Mouse (Mus musculus) myocyte (in vitro differentiated cells): Measurements from ENCODE around the gene Rtp3. TPM values are rescaled to one million over a fixed set of nuclear protein-coding genes. Genes with fewer than 3 reads are reported as not detected.

ENCODE experiments used
- H3K27me3 ChIP-seq: one replicate; pipeline ENCODE4 v1.6.1; 2011; ENCODE audit not compliant: control insufficient read depth, insufficient read depth, insufficient read length
- H3K36me3 ChIP-seq: one replicate; pipeline ENCODE4 v1.6.1; 2011; ENCODE audit not compliant: control insufficient read depth, insufficient read depth
- H3K4me2 ChIP-seq: one replicate; pipeline ENCODE4 v1.6.1; 2011; ENCODE audit warnings: low read depth, control low read depth
- H3K4me3 ChIP-seq: one replicate; pipeline ENCODE4 v1.5.1; 2011; ENCODE audit warnings: mild to moderate bottlenecking, control low read depth, moderate library complexity
- H3K79me2 ChIP-seq: one replicate; pipeline ENCODE4 v1.6.1; 2011; ENCODE audit not compliant: control insufficient read depth, insufficient read depth
- H3ac ChIP-seq: one replicate; pipeline ENCODE4 v1.6.1; 2011; ENCODE audit not compliant: control insufficient read depth, insufficient read length
- CEBPB ChIP-seq: IDR thresholded peaks from 2 replicates; pipeline ENCODE4 v1.6.1; 2011; ENCODE audit warnings: mild to moderate bottlenecking, moderate library complexity; ENCODE audit not compliant: poor library complexity, insufficient read depth, severe bottlenecking
- E2F4 ChIP-seq: IDR thresholded peaks from one replicate; pipeline ENCODE4 v1.6.1; 2011; ENCODE audit warnings: mild to moderate bottlenecking, control low read depth, moderate library complexity; ENCODE audit not compliant: insufficient read depth
- MAX ChIP-seq: IDR thresholded peaks from one replicate; pipeline ENCODE4 v1.6.1; 2011; ENCODE audit warnings: low read depth, mild to moderate bottlenecking, control low read depth
- MYOD1 ChIP-seq, 3 experiments: IDR thresholded peaks; one replicate each; pipeline ENCODE4 v1.6.1; 2011; ENCODE audit warnings: control low read depth in 2 of 3, low read depth in 2 of 3, mild to moderate bottlenecking in 2 of 3, moderate library complexity in 1 of 3; ENCODE audit not compliant: insufficient read length in 2 of 3, control insufficient read depth in 1 of 3
- MYOG ChIP-seq, 3 experiments: IDR thresholded peaks; one replicate each; pipeline ENCODE4 v1.6.1; 2011; ENCODE audit warnings: control low read depth in 2 of 3, low read depth in 2 of 3, mild to moderate bottlenecking in 2 of 3; ENCODE audit not compliant: insufficient read length in 2 of 3, control insufficient read depth in 1 of 3, insufficient read depth in 1 of 3
- POLR2A ChIP-seq: IDR thresholded peaks from one replicate; pipeline ENCODE4 v1.6.1; 2011; ENCODE audit warnings: low read depth, mild to moderate bottlenecking, control low read depth, moderate library complexity; ENCODE audit not compliant: insufficient read length
- POLR2AphosphoS2 ChIP-seq: IDR thresholded peaks from one replicate; pipeline ENCODE4 v1.6.1; 2011; ENCODE audit warnings: low read depth, control low read depth; ENCODE audit not compliant: insufficient read length
- REST ChIP-seq: IDR thresholded peaks from one replicate; pipeline ENCODE4 v1.6.1; 2011; ENCODE audit warnings: mild to moderate bottlenecking, control low read depth, moderate library complexity; ENCODE audit not compliant: insufficient read depth, insufficient read length
- SRF ChIP-seq: IDR thresholded peaks from one replicate; pipeline ENCODE4 v1.6.1; 2011; ENCODE audit warnings: low read depth; ENCODE audit not compliant: control insufficient read depth, insufficient read length
- TCF12 ChIP-seq: IDR thresholded peaks from one replicate; pipeline ENCODE4 v1.6.1; 2011; ENCODE audit warnings: mild to moderate bottlenecking, control low read depth; ENCODE audit not compliant: poor library complexity, insufficient read depth, severe bottlenecking
- TCF3 ChIP-seq: IDR thresholded peaks from one replicate; pipeline ENCODE4 v1.6.1; 2011; ENCODE audit warnings: low read depth, control low read depth; ENCODE audit not compliant: insufficient read length
- USF1 ChIP-seq: IDR thresholded peaks from one replicate; pipeline ENCODE4 v1.6.1; 2011; ENCODE audit warnings: low read depth, mild to moderate bottlenecking, control low read depth, moderate library complexity
- polyA plus RNA-seq: library from polyadenylated mRNA; unstranded; fragments of >200 nt; fragmentation: generic; extraction: Trizol; gene quantifications from one replicate; pipeline ENCODE4 v1.2.1, GENCODE M21; 2012; ENCODE audit warnings: missing spikeins

The Rtp3 gene
- polyA plus RNA-seq, 1 experiment, result not detected

DNA sequence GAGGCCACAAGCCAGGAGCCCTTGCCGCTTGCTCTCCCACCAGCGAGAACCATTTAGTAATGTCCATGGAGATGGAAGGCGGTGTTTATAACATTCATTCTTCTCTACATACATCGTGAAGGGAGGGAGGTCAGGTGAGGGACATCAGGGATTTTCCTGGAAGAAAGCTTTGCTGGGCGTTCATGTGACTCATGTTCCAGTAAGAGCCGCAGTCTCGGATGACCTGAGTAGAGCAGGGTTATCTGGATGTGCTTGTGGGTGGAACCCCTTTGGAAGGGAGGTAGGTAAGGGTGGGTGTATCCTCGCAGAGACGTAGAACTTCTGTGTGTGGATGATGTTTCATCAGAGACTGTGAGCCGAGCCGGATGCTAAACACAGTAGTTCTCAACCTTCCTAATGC is 39.0 kb downstream of the Rtp3 start, which contains the start of gene Lrrc2:
Gene Lrrc2 (plus strand): TSS at position 149 of the 400 bp plus-strand sequence.
- H3K4me3 ChIP-seq, result no peak within 1 kb of the TSS
- H3K27me3 ChIP-seq, result peaks cover 33% of the 10 kb centered on the region
- H3K4me2 ChIP-seq, result no peak within 1 kb of the TSS
- no peak for TF ChIP-seq TCF3
- no peak for TF ChIP-seq TCF12
- no peak for TF ChIP-seq E2F4
- TF ChIP-seq REST, result no peak
- no peak within 1 kb of the TSS for H3ac ChIP-seq
- H3K79me2 ChIP-seq, result no peaks in the 10 kb centered on the region
- no peaks in the 10 kb centered on the region for H3K36me3 ChIP-seq

DNA sequence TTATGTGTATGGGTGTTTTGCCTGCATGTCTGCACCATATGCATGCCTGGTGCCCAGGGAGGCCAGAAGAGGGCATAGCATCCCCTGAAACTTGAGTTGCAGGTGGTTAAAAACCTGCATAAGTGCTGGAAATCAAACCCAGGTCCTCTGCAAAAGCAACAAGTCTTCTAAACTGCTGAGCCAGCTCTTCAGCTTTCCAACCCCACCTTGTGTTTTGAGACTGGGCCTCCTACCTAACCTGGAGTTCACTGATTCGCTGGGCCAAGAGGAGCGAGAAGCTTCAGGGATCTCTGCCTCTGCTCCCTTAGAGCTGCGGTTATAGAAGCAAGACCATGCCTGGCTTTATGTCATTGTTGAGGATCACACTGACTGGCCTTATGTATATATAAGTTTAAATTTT is 40.3 kb downstream of the Rtp3 start:
- peaks cover 25% of the 10 kb centered on the region for H3K27me3 ChIP-seq
- H3K79me2 ChIP-seq, result no peaks in the 10 kb centered on the region
- H3ac ChIP-seq, result no peak overlapping the region
- H3K4me2 ChIP-seq, result no peak overlapping the region
- H3K36me3 ChIP-seq, result no peaks in the 10 kb centered on the region
- no peak overlapping the region for H3K4me3 ChIP-seq
- TF ChIP-seq MAX (no peak), E2F4 (no peak), TCF12 (no peak), TCF3 (no peak), SRF (no peak), MYOD1 (IDR thresholded peaks at IDR 0.05; ENCODE audit: control insufficient read depth in 1 of 3, insufficient read length in 2 of 3, low read depth in 2 of 3) (no peak), REST (no peak), POLR2AphosphoS2 (no peak), CEBPB (no peak), MYOG (IDR thresholded peaks at IDR 0.05; ENCODE audit: control insufficient read depth in 1 of 3, insufficient read depth in 1 of 3, insufficient read length in 2 of 3, low read depth in 2 of 3) (no peak), USF1 (no peak), POLR2A (no peak)

GRCm38 (mm10) chr9:110948813-110949310 is 41.5 kb downstream of the Rtp3 start:
- no peaks in the 10 kb centered on the region for H3K79me2 ChIP-seq
- no peaks in the 10 kb centered on the region for H3K36me3 ChIP-seq
- H3K4me3 ChIP-seq, result no peak overlapping the region
- TF ChIP-seq POLR2AphosphoS2, result no peak
- TF ChIP-seq USF1, result no peak
- no peak for TF ChIP-seq POLR2A
- no peak for TF ChIP-seq TCF3
- no peak for TF ChIP-seq MYOG (IDR thresholded peaks at IDR 0.05; ENCODE audit: control insufficient read depth in 1 of 3, insufficient read depth in 1 of 3, insufficient read length in 2 of 3, low read depth in 2 of 3)
- no peak overlapping the region for H3ac ChIP-seq
- no peak overlapping the region for H3K4me2 ChIP-seq
- peaks cover 16% of the 10 kb centered on the region for H3K27me3 ChIP-seq

- no peaks in the 10 kb centered on the region for H3K36me3 ChIP-seq
- H3K79me2 ChIP-seq, result no peaks in the 10 kb centered on the region
- no peak overlapping the region for H3K4me3 ChIP-seq
- no peak for TF ChIP-seq TCF12
- no peak for TF ChIP-seq USF1
- H3ac ChIP-seq, result no peak overlapping the region
- H3K27me3 ChIP-seq, result peaks cover 14% of the 10 kb centered on the region
- no peak overlapping the region for H3K4me2 ChIP-seq
These were observed 42.5 kb downstream of the Rtp3 start for GRCm38 (mm10) chr9:110947900-110948299.

DNA sequence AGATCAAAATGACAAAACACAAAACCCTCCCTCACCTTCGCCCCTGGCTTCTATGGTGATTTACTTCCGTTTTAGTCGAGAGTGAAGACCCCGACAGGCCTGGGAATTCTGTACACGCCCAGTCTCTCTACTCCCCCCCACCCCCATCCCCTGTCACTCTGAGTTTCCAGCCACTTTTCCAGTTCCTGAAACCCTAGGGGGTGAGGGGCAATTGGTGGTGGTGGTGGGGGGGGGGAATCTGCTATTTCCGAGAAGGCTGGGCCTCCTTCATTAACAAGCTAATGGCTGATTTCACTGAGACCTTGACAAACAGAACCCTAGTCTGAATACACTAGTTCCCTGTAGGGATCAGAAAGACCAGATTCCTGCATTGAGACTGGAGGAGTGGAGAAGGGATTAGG is 43.1 kb downstream of the Rtp3 start:
- TF ChIP-seq POLR2AphosphoS2 (no peak), MAX (no peak), POLR2A (no peak), TCF3 (no peak), MYOD1 (IDR thresholded peaks at IDR 0.05; ENCODE audit: control insufficient read depth in 1 of 3, insufficient read length in 2 of 3, low read depth in 2 of 3) (no peak), MYOG (IDR thresholded peaks at IDR 0.05; ENCODE audit: control insufficient read depth in 1 of 3, insufficient read depth in 1 of 3, insufficient read length in 2 of 3, low read depth in 2 of 3) (no peak), USF1 (no peak), REST (no peak), E2F4 (no peak), TCF12 (no peak), SRF (no peak), CEBPB (no peak)
- H3K4me3 ChIP-seq, result no peak overlapping the region
- no peak overlapping the region for H3ac ChIP-seq
- peaks cover 11% of the 10 kb centered on the region for H3K27me3 ChIP-seq
- no peaks in the 10 kb centered on the region for H3K79me2 ChIP-seq
- H3K4me2 ChIP-seq, result no peak overlapping the region
- H3K36me3 ChIP-seq, result no peaks in the 10 kb centered on the region
